Mouse (Mus musculus) megakaryocyte, adult 5-6 weeks (primary cell): ENCODE results near the gene Bcas2. TPM values are rescaled to one million over a fixed set of nuclear protein-coding genes. Genes with fewer than 3 reads are reported as not detected.
A peak's percentile ranks its signal among the peaks of the same experiment; 100 is the strongest.
"Not testable (repeated sequence)": the region's sequence is repeated elsewhere in the genome, so short reads cannot be mapped to it uniquely, and the experiment has no call there.

Source experiments
- ATAC-seq: 2 replicates; pipeline ENCODE4 v1.8.0; 2016; ENCODE audit warnings: mild to moderate bottlenecking, inconsistent platforms; ENCODE audit not compliant: poor library complexity, severe bottlenecking
- total RNA-seq, 2 experiments: library from RNA; stranded (forward) in 1 of 2; stranded (reverse) in 1 of 2; fragments of 153-499, 151-499 nt in 1 of 2; fragments of 221-1000, 200-1000 nt in 1 of 2; gene quantifications; 2 replicates each; pipeline versions ENCODE4 v1.2.3 to v1.2.4; 2015 to 2017

Gene Bcas2
- total RNA-seq, 2 experiments from 2014 or later = 85.1 to 100 TPM

- no peak for ATAC-seq
Observed at GRCm38 (mm10) chr3:103159232-103159900, 12.1 kb upstream of the Bcas2 start.

DNA sequence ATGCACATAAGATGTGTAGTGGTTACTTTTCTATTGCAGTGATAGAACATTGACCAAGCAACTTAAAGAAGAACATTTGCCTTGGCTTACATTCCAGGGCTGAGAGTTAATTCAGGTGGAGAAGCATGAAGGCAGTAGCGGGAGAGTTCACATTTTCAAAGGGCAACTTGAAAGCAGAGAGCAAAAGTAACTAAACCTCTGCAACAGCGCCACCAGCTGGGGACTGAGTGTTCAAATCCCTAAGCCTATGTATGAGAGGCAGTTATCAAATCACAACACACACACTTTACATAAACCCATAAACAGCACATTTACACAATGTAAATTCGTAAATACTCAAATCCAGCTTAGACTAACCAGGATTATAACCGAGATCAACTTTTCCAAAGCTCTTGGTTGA, 1.7 kb upstream of the Bcas2 start:
- peak; percentile 51 for ATAC-seq

- ATAC-seq = peak; percentile 31
Observed at GRCm38 (mm10) chr3:103172615-103173014, 1.2 kb downstream of the Bcas2 start.

GRCm38 (mm10) chr3:103176740-103177139, 5.3 kb downstream of the Bcas2 start:
- ATAC-seq = no peak

- ATAC-seq = no peak
Observed at GRCm38 (mm10) chr3:103179527-103179926, 8.1 kb downstream of the Bcas2 start.

- ATAC-seq = no peak
Observed at GRCm38 (mm10) chr3:103181171-103181570, 9.7 kb downstream of the Bcas2 start.

DNA sequence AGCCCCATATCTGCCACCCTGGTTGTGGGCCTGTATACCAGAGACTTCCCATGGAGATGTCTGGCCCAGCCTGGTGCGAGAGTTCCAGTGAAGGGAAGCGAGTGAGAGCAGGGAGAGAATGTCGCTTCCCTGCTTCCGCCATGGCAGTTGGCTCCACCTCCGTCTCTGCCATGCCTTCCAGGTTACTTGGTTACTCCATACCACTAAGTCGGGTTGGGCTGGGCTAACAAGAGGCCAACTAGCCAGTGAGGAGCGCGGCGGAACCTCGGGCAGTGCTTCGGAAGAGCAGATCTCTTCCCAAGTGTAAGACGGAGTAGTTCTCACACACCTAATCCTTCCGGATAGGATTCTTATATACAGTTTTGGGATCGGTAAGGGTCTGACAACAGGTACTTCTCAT, 11.4 kb downstream of the Bcas2 start:
- ATAC-seq = no peak

- not testable (repeated sequence) for ATAC-seq
Observed at GRCm38 (mm10) chr3:103184467-103184866, 13.0 kb downstream of the Bcas2 start.

DNA sequence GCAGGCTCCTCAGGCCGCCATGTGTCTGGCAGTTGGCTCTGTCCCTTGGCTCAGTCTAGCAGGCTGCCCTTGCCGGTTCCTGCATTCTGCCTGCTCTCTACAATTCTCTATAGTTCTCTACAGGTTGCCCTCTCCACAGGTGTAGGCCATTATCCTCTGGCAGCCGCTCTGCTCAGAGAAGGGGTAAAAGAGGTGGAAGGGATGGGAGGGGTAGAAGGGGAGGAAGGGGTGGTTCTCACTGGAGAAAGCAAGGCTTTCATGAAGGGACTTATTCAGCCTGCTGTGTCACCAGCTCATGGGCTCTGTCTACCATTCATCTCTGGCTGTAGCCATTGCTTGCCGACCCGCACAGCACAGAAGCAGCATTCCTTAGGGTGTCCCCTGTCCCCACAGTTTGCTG, 17.0 kb downstream of the Bcas2 start:
- ATAC-seq = no peak

DNA sequence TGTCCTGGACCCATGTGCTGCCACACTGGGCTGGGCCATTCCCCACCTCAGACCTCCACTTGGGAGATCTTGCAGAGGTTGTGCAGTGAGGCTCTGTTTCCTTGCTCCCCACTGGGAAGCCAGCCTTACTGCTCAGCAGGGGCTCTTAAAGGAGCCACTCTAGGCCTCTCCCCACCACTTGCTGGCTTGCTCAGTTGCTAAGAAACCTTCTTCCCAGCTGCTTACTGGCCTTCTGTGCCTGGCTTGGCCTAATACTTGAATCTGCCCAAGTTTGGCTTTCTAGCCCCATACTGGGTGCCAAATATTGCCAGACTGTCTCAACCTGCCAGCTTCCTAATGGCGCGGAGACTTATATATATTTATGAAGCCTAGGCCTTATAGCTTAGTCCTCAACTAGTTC, 17.4 kb downstream of the Bcas2 start:
- ATAC-seq = no peak

DNA sequence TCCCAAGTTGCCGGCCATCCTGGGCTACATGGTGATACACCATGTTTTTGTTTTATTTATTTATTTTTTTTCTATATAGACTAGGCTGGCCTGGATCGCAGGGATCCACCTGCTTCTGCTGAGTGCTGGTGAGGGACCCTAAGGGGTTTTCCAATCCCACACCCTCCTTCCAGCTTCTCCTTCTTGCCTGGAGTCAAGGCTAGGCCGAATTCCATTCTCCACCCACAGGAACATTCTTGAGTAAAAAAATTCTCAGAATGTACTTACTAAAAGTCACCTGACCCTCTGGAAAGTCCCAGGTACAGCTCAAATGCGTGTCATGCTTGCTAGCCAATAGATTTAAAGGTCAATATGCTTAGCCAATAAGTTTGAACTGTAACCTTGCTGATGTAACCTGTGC, 20.7 kb downstream of the Bcas2 start:
- ATAC-seq = no peak

DNA sequence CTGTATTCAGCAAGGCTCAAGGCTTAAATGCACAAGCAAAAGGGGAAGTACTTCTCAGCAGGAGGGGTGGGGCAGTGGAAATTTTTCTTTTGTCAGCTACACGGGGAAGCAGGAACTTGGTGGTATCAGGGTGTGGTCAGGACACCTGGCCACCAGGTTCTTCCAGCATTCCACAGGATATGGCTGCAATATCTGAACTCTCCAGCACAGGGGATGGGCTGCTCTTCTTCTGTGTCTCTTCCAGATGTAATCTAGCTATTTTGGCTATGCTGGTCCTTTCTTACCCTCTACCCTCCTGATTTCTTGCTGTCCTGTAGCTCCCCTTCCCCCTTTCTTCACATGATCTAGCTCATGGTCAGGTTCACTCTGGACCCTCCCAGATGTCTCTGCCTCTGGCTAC, 21.7 kb downstream of the Bcas2 start:
- ATAC-seq = no peak

GRCm38 (mm10) chr3:103196320-103196823, 24.9 kb downstream of the Bcas2 start:
- no peak for ATAC-seq

DNA sequence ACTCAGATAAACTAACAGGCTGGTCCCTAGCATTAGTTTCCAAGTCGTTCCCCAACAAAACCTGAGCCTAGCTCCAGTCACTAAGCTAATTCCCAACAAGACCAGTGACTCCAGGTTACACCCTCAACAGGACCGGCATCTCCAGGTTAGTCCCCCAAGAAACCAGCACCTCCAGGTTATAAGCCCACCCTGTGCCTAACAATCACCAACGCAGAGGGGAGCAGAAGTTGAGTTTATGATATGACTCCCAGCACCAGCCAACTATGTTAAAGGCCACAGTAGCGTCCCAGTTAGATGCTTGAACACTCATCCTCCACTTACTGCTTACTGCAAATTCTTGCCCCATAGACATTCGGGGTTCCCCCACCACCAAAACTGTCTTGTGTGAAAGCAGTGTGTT, 27.9 kb downstream of the Bcas2 start:
- ATAC-seq = no peak

- ATAC-seq = not testable (repeated sequence)
Observed at GRCm38 (mm10) chr3:103201105-103201504, 29.6 kb downstream of the Bcas2 start.

- no peak for ATAC-seq
Observed at GRCm38 (mm10) chr3:103203554-103203953, 32.1 kb downstream of the Bcas2 start.

DNA sequence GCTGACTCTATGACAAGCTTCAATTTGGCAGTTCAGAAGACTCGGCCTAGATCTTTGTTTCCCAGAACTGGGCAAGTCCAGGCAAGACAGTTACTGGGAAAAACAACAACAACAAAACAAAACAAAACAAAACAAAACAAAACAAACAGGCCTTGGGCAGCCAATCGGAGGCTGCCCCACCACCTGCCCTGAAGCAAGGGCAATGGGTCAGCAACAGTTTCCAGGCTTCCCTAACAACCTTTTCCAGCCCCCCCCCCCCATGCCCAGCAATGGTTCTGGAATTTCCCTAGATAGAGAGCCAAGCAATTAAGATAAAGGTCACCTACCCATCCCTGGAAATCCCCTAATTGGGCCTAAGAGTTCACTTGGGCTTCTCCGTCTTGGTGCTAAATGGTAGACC, 33.0 kb downstream of the Bcas2 start:
- ATAC-seq = no peak

DNA sequence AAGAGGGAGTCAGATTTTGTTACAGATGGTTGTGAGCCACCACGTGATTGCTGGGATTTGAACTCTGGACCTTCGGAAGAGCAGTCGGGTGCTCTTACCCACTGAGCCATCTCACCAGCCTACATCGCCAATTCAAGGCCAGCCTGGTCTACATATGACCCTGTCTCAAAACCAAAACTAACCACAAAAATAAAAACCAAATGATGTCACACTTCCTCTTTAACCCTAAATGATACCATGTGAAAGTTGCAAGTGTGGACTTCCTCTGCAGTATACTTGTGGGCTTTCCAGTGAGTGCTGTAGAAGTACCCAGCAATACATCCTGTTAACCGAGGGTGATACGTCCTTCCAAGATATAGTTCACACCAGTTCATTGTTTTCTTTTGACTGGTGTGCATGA, 34.9 kb downstream of the Bcas2 start:
- ATAC-seq = peak; percentile 97

DNA sequence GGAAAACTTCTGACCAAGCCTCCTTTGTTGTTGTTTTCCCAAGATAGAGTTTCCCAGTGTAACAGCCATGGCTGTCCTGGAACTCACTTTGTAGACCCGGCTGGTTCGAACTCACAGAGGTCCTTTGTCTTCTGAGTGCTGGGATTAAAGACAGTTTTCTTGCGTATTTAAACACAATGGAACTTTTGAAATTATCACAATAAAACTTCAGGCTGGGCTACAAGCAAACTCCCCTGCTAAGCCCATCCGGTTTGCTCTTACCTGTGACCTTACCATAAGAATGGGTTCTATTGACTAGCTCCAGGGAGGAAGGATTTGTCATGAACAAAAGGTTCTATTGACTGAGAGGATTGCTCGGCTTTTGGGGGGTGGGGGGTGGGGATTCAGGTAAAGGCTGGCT, 36.3 kb downstream of the Bcas2 start:
- ATAC-seq = no peak

DNA sequence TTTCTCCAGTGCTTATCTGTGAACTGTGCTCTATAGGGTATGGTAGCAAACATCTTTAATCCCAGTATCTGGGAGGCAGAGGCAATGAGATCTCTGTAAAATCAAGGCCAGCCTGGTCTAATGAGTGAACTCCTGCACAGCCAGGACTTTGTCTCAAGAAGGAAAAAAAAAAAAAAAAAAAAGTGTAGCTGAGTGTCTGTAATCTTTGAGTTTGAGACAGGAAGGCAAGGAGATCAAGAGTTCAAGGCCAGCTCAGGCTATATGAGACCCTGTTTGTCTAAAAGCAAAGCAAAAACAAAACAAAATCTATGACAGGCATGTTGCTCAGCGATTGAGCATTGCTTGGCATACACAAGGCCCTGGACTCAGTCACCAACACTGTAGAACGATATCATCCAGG, 36.8 kb downstream of the Bcas2 start:
- ATAC-seq = no peak

- no peak for ATAC-seq
Observed at GRCm38 (mm10) chr3:103211101-103211500, 39.6 kb downstream of the Bcas2 start.

DNA sequence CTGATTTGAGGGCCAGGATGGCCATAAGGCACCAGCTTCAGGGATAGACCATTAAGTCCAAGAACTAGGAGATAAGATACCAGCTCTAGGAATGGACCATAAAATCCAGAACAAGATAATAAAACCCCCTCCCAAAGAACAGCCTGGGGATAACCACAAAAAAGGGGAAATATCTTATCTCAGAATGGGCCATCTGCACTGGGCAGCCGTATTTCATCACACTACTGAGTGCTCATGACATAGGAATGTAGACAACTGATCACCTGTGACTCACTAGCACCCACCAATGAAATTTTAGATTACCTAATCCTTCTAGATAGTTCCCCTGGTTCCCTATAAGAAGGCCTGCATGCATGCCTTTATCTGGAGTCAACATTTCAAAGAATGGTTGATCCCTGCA, 40.7 kb downstream of the Bcas2 start:
- no peak for ATAC-seq

- ATAC-seq = 0 out of 2 replicates have a peak, but pooled peaks have one; percentile 38
Observed at GRCm38 (mm10) chr3:103213537-103213936, 42.1 kb downstream of the Bcas2 start.
